Mouse (Mus musculus) T-helper 1 cell (primary cell): ENCODE measurements around the gene Hist1h2bn.
"Not testable (repeated sequence)": the region's sequence is repeated elsewhere in the genome, so short reads cannot be mapped to it uniquely, and the experiment has no call there.

Experiments used
- in situ Hi-C: fragments of 300-600 bp; cut with MboI, MseI; formaldehyde crosslinking; loops from one replicate; pipeline ENCODE4 v1.15.1; 2025; ENCODE audit warnings: high pct_unique_total_duplicates

The Hist1h2bn gene

DNA sequence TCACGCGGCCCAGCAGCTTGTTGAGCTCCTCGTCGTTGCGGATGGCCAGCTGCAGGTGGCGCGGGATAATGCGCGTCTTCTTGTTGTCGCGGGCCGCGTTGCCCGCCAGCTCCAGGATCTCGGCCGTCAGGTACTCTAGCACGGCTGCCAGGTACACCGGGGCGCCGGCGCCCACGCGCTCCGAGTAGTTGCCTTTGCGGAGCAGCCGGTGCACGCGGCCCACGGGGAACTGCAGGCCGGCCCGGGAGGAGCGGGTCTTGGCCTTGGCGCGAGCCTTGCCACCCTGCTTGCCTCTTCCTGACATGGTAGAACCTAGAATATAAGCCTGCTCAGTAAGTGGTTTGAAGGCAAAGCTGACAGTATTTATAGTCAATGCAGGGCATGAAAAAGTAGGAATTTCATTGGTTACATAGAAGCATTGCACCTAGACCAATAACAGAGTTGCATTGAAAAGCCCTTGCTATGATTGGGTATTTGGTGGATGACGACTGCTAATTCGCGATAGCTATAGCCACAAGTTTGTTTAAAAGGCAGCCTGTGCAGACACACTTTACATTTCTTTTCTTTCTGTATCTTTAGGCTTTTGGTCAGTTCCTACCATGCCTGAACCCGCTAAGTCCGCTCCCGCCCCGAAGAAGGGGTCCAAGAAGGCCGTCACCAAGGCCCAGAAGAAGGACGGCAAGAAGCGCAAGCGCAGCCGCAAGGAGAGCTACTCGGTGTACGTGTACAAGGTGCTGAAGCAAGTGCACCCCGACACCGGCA lies at the start of gene Hist1h2bn, which contains the start of gene Hist1h2ak:
Gene Hist1h2bn, plus strand, starts transcription at position 600 of the 762 bp plus-strand sequence.
Gene Hist1h2ak, minus strand, starts transcription at position 304 of the 762 bp plus-strand sequence.
- in situ Hi-C loops = not testable (repeated sequence)

DNA sequence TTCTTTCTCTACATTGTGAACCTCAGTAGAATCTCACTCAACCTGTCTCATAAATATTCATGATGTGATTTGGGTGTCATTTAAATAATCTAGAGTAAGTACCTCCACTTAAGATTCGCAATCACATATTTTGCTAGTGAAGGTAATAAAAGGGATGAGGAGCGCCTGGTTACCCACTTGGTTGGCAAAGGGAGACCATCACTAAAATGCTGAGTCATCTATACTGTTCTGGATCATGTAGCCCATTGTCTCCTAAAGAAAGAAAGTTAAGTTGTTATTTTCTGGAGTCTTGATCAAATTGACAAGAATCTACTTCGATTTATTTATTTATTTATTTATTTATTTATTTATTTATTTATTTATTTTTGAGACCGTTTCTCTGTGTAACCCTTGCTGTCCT lies 47.3 kb upstream of the Hist1h2bn start:
- in situ Hi-C loops = loop anchor here (25.0 kb wide), 1 partner anchor 1606 kb away; no protein-coding TSS in a partner anchor

DNA sequence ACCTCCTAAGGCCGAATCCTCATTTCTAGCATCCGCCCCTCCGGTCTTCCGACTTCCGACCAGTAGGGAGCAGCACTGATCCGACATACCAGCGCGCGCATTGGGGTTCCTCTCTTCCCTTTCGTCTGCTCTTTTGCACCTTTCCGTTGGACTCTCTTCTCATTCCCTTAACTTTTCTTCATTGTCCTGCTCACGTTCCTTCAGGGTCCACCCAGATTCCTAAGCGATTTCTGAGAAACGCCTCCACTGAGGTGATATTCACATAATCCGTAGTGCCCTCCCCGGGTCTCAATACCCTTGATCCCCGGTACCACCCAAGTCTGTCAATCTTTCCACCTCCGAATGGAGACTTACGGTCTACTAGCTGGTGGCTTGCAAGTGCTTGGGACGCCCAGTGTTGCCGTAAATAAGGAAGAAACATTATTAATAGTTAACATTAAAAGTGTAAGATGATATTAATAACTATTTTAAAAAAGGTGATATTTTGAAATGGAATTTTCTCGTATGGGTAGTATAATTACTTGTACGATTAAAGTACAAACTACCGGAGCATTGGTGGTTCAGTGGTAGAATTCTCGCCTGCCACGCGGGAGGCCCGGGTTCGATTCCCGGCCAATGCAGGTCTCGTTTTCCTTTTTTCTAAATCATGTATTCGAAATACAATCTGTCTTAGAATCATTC lies 43.8 kb upstream of the Hist1h2bn start:
- in situ Hi-C loops = loop anchor here (10.0 to 25.0 kb wide), 2 partner anchors 215 to 1602 kb away; no protein-coding TSS in a partner anchor

DNA sequence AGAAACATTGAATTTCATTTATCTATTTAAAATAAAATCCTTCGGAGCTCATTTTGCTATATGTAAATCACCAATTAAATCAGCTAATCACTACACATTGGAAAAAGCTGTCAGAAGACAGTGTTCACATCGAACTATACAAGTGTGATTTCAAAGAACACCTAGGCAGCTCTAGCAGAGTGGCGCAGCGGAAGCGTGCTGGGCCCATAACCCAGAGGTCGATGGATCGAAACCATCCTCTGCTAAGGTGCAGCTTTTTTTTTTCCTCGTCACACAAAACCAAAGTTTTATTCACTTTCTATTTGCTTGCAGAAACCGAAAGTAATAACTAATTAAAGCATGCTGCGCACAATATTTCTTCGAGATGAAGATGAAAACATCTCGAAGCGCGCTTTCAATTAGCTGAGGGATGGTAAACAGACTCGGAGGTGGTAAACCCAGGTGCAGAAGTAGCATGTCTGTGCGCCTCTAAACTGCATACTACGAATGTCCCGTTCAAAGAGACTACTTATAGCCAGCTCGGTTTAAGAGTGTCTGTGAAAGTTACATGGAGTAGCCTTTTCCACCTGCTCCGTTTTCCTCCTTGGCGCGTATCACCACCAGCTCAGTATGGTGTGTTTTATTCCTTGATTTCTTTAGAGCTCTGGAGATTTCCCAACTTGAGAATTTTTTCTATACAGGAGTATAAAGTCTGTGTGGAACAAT lies 43.0 kb upstream of the Hist1h2bn start:
- in situ Hi-C loops = loop anchor here (10.0 to 25.0 kb wide), 2 partner anchors 214 to 1601 kb away; no protein-coding TSS in a partner anchor

DNA sequence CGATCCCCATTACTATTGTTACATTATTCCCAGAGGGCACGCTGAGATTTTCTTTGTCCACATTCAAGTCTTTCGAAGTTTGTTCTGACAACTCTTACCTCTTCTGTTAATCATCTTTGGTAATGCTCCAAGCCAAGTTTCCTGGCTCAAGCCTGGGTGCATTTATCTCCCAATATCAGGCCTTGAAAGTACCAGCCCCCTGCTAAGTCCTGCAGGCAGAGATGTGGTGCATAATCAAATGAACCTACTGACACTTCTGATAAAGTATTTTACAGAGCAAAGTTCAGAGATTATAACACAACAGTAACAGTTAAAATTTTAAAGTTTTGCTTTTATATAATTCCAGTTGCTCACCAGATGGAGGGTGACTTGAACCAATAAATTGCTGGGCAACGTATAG lies 42.2 kb upstream of the Hist1h2bn start:
- in situ Hi-C loops = loop anchor here (10.0 to 25.0 kb wide), 2 partner anchors 213 to 1601 kb away; no protein-coding TSS in a partner anchor

DNA sequence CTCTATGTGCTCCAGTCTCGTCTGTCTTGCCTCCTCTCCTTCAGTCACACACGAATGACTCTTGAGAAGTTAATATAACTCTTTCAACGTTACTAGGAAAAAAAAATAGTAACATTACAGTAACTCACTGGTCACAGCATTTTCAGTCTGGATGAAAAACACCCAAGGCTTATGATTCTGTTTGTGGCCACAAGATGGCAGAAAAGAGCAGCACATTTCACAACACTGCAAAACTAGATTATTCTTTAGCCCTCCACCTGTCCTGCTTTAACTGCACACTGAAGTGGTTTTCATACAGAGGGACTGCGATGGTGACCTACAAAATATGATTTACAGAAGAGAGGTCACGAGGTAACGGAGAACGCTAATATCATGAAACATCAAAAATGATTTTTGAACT lies 39.2 kb upstream of the Hist1h2bn start:
- in situ Hi-C loops = loop anchor here (5.0 to 25.0 kb wide), 4 partner anchors 210 to 1968 kb away; partner anchors contain the start of genes Hist1h2ac, Hist1h2bc and Hist1h3g

DNA sequence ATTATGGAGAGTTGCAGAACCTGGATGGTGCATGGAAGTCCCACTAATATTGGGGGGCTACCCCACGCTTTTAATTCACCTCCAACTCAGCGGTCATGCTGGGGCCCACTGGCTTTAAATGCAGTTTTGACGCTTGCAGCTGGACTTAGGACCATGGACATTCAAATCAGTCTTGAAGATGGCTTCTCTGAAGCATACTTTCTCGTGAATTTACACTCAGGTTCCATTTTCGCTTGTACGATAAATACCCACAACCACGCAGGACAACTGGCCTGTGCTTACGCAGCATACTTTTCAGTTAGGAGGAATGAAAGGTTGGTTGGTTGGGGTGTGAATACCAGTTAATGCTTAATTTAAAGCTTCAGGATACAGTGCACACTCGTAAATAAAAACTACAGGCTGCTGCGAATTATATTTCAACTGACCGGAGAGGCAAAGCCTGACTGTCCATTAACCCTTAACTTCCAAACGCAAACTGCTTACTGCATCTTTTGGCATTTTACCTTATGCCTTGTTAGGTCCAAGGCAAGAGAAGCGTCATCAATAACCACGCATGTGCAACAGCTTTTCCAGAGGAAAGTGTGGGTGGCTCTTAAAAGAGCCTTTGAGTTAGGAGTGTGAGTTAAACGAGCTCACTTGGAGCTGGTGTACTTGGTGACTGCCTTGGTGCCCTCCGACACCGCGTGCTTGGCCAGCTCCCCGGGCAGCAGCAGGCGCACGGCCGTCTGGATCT lies 38.6 kb upstream of the Hist1h2bn start:
- in situ Hi-C loops = loop anchor here (5.0 to 25.0 kb wide), 4 partner anchors 210 to 1967 kb away; partner anchors contain the start of genes Hist1h2ac, Hist1h2bc and Hist1h3g

DNA sequence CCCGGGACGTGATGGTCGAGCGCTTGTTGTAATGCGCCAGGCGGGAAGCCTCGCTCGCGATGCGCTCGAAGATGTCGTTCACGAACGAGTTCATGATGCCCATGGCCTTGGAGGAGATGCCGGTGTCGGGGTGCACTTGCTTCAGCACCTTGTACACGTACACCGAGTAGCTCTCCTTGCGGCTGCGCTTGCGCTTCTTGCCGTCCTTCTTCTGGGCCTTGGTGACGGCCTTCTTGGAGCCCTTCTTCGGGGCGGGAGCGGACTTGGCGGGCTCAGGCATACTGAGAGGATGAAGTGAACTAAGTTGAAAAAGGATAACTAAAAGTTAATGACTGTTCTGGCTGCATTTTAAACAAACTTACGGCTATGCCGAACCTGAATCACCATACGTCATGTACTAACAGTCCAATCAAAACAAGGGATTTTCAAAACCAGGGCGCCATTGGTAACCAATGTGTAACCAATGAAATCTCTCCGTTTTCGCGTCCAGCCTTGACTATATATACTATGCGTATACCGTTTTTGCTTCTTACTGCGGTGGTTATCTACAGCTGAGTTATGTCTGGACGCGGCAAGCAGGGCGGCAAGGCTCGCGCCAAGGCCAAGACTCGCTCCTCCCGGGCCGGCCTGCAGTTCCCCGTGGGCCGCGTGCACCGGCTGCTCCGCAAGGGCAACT lies 37.9 kb upstream of the Hist1h2bn start, which contains the start of the genes Hist1h2bl and Hist1h2ai:
Gene Hist1h2bl, minus strand, starts transcription at position 280 of the 676 bp plus-strand sequence.
Gene Hist1h2ai, plus strand, starts transcription at position 559 of the 676 bp plus-strand sequence.
- in situ Hi-C loops = loop anchor here (5.0 to 25.0 kb wide), 4 partner anchors 209 to 1966 kb away; partner anchors contain the start of genes Hist1h2ac, Hist1h2bc and Hist1h3g

DNA sequence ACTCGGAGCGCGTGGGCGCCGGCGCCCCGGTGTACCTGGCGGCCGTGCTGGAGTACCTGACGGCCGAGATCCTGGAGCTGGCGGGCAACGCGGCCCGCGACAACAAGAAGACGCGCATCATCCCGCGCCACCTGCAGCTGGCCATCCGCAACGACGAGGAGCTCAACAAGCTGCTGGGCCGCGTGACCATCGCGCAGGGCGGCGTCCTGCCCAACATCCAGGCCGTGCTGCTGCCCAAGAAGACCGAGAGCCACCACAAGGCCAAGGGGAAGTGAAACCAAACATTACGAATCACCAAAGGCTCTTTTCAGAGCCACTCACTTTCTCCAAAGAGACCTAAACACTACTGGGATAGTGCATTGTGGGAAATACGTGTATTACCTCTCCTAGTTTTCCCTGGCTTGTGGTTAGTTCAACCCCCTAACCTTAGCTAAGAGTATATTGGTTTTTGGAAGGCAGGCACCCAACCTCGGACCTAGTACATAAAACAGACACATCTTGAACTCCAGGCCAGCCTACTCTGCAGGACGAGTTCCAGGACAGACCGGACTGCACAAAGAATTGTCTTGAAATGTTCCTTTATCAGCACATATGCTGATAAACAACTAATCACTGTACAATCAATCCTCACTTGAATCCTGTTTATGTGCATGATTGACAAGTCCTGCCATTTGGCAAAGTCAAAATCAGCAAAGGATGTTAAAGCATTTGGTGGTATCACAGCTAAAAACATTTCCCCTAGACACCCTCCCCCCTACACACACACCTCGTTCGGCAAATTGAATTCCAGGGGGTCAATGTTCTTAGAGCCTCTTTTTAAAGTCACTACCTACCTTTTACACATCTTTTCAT lies 37.2 kb upstream of the Hist1h2bn start:
- in situ Hi-C loops = loop anchor here (5.0 to 25.0 kb wide), 4 partner anchors 208 to 1966 kb away; partner anchors contain the start of genes Hist1h2ac, Hist1h2bc and Hist1h3g

DNA sequence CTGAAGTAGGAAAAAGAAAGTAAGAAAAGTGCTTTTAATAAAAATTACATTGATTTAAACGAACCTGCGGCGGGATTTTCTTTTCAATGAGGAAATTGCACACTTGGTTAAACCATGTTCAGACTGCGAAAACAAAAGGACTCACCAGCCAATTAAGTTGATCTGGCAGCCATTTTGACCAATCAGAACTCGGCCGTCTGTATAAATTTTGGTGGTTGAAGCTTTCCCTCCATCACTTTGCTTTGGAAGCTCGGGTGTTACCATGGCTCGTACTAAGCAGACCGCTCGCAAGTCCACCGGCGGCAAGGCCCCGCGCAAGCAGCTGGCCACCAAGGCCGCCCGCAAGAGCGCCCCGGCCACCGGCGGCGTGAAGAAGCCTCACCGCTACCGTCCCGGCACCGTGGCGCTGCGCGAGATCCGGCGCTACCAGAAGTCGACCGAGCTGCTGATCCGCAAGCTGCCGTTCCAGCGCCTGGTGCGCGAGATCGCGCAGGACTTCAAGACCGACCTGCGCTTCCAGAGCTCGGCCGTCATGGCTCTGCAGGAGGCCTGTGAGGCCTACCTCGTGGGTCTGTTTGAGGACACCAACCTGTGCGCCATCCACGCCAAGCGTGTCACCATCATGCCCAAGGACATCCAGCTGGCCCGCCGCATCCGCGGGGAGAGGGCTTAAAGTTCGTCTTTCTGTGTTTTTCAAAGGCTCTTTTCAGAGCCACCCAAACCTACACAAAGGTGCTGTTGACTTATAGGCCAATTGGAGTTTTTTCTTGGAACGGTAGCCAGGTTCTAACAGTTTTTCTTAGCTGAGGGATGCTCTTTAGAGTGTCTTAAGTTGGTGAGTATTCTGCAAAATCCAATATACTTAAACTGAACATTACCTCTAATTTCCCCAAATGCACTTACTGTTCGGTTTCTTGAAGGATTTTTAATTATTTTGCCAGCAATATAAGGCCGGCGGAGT lies 36.2 kb upstream of the Hist1h2bn start, which contains the start of gene Hist1h3h:
Gene Hist1h3h, plus strand, starts transcription at position 263 of the 961 bp plus-strand sequence.
- in situ Hi-C loops = loop anchor here (5.0 to 25.0 kb wide), 4 partner anchors 207 to 1965 kb away; partner anchors contain the start of genes Hist1h2ac, Hist1h2bc and Hist1h3g

DNA sequence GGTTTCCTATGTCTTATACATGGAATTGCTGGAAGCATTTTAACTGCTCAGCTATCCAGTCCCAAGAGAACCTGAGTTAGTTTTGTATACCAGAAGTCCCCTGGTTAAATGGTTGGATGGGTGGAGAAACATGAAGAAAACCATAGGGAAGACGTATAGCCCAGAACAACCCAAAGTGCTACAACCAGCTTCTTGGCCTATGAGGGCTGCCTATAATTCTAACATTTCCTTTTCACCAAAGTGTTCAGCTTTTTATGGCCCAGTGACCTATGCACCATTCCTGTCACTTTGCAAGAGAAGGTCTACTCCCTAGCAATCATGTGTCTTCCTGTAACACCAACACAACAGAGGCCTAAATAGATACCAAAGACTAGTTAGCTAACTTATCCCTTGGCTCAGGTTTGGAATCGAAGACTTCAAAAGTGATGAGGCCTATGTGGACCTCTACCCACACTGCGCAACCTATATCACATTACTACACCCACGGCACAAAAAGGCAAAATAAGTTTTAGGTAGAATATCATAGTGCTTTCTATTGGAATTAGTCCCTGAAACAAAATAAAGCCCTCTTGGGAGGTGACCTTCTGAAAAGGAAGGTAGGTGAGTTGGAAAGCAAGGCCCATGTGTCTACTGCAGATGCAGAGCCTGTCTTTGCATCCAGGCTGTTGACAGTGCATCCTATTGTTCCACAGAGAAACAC lies 35.4 kb upstream of the Hist1h2bn start:
- in situ Hi-C loops = loop anchor here (5.0 to 25.0 kb wide), 4 partner anchors 206 to 1964 kb away; partner anchors contain the start of genes Hist1h2ac, Hist1h2bc and Hist1h3g

DNA sequence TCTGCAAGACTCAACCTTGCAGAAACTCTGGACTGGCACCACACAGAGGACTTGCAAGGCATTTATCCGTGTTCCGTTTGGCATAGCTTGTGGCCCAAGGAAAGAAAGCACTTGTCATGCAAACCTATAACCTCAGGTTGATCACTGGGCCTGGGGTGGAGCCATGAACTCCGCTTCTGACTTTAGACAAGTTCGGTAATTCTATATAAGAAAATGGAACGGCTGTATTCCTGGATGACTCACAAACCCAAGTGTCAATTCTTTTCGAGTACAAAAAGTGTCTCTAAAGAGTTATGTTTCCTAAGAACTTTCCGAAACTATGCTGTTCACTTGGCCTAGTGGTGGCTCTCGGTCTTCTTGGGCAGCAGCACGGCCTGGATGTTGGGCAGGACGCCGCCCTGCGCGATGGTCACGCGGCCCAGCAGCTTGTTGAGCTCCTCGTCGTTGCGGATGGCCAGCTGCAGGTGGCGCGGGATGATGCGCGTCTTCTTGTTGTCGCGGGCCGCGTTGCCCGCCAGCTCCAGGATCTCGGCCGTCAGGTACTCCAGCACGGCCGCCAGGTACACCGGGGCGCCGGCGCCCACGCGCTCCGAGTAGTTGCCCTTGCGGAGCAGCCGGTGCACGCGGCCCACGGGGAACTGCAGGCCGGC lies 32.7 kb upstream of the Hist1h2bn start:
- in situ Hi-C loops = loop anchor here (5.0 to 25.0 kb wide), 3 partner anchors 316 to 1851 kb away; partner anchors contain the start of genes Hist1h2ad, Hist1h2ae, Hist1h2ah and Hist1h2bf

DNA sequence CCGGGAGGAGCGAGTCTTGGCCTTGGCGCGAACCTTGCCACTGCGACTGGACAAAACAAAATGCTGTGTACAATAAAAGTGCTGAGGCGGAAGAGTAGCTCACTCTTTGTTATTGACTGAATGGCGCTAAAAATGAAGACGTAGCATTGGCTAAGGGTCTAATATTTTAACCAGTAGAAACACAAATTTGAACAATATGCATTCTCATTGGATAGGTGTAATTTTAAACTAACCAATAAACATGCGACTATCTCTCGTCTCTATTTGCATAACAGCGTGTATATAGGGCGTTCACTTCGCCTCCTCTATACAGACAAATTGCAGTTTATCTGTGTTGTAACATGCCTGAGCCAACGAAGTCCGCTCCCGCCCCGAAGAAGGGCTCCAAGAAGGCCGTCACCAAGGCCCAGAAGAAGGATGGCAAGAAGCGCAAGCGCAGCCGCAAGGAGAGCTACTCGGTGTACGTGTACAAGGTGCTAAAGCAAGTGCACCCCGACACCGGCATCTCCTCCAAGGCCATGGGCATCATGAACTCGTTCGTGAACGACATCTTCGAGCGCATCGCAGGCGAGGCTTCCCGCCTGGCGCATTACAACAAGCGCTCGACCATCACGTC lies 32.1 kb upstream of the Hist1h2bn start, which contains the start of gene Hist1h2bm:
Gene Hist1h2bm, plus strand, starts transcription at position 288 of the 616 bp plus-strand sequence.
- in situ Hi-C loops = loop anchor here (5.0 to 25.0 kb wide), 3 partner anchors 315 to 1850 kb away; partner anchors contain the start of genes Hist1h2ad, Hist1h2ae, Hist1h2ah and Hist1h2bf

DNA sequence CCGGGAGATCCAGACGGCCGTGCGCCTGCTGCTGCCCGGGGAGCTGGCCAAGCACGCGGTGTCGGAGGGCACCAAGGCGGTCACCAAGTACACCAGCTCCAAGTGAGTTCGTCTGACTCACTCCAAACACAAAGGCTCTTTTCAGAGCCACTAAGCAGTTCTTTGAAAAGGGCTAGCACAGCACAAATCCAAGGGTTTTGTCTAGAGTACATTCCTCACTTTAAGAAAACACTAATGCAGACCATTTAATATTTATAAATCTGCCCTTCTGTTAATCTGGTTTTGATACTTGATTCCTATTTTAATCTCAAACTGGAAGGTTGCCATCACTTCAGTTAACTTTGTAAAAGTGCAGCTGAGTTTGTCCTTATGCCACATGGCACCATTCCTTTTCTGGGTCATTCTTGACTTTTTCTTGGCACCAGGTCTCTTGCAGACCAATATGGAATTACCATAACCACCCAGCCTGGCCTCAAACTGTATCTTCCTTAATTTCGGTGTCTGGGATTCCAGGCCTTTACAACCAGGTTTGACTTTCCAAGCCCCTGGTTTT lies 31.5 kb upstream of the Hist1h2bn start:
- in situ Hi-C loops = loop anchor here (5.0 to 25.0 kb wide), 3 partner anchors 315 to 1850 kb away; partner anchors contain the start of genes Hist1h2ad, Hist1h2ae, Hist1h2ah and Hist1h2bf
